Mouse (Mus musculus) kidney, postnatal 0 days (tissue): ENCODE data around the gene Prom2. TPM values are rescaled to one million over a fixed set of nuclear protein-coding genes. Genes with fewer than 3 reads are reported as not detected.

Source experiments
- ATAC-seq: fragments of 200-750 bp; cut with Nextera tagmentation; replicated peaks from 2 replicates; pipeline ENCODE4 v1.8.0; 2017; ENCODE audit warnings: low read depth, moderate number of reproducible peaks, moderate TSS enrichment, moderate library complexity; ENCODE audit not compliant: low FRiP score
- DNase-seq: peaks from one replicate; pipeline ENCODE4 v3.0.0-alpha.2; 2016; ENCODE audit warnings: low spot score
- H3K27ac ChIP-seq: fragments of 300-500 bp; sonication (generic); 2 replicates; pipeline ENCODE4 v1.5.1; 2014; ENCODE audit warnings: mild to moderate bottlenecking
- H3K27me3 ChIP-seq: fragments of 300-500 bp; sonication (generic); 2 replicates; pipeline ENCODE4 v1.6.1; 2014; ENCODE audit warnings: low read length, mixed read lengths; ENCODE audit not compliant: insufficient read depth
- H3K36me3 ChIP-seq: fragments of 300-500 bp; sonication (generic); 2 replicates; pipeline ENCODE4 v1.6.1; 2014; ENCODE audit warnings: low read length, mixed read lengths; ENCODE audit not compliant: insufficient read depth
- H3K4me1 ChIP-seq: fragments of 300-500 bp; sonication (generic); replicated peaks from 2 replicates; pipeline ENCODE4 v1.6.1; 2014; ENCODE audit warnings: antibody characterized with exemption, low read length, mixed read lengths; ENCODE audit not compliant: insufficient read depth
- H3K4me2 ChIP-seq: fragments of 300-500 bp; sonication (generic); 2 replicates; pipeline ENCODE4 v1.6.1; 2014; ENCODE audit warnings: mild to moderate bottlenecking, low read length, moderate library complexity, mixed read lengths
- H3K4me3 ChIP-seq: fragments of 300-500 bp; sonication (generic); replicated peaks from 2 replicates; pipeline ENCODE4 v1.5.1; 2014; ENCODE audit warnings: low read depth, low read length
- H3K9ac ChIP-seq: fragments of 300-500 bp; sonication (generic); 2 replicates; pipeline ENCODE4 v1.6.1; 2014; ENCODE audit warnings: low read depth, low read length
- H3K9me3 ChIP-seq: fragments of 300-500 bp; sonication (generic); replicated peaks from 2 replicates; pipeline ENCODE4 v1.6.1; 2016; ENCODE audit warnings: low read length, inconsistent platforms, mixed read lengths
- CTCF ChIP-seq: IDR thresholded peaks from 2 replicates; pipeline ENCODE4 v1.5.1; 2016; ENCODE audit warnings: antibody characterized with exemption, low read depth, mild to moderate bottlenecking, moderate library complexity
- WGBS: fragments of 180-500 bp; shearing (Covaris S2); extraction: QIAGEN DNeasy Blood & Tissue Kit; methylation state at CpG from one replicate; pipeline ENCODE4 v1.1.7; 2014; 5-methylcytosine and 5-hydroxymethylcytosine counted together
- polyA plus RNA-seq: library from polyadenylated mRNA; unstranded; fragments of >200 nt; fragmentation: Nextera tagmentation; extraction: Ambion mirVana; gene quantifications from 2 replicates; pipeline ENCODE4 v1.2.1, GENCODE M21; 2015

Prom2 gene
- polyA plus RNA-seq, 1 experiment from 2014 or later, result 2.4 TPM

DNA sequence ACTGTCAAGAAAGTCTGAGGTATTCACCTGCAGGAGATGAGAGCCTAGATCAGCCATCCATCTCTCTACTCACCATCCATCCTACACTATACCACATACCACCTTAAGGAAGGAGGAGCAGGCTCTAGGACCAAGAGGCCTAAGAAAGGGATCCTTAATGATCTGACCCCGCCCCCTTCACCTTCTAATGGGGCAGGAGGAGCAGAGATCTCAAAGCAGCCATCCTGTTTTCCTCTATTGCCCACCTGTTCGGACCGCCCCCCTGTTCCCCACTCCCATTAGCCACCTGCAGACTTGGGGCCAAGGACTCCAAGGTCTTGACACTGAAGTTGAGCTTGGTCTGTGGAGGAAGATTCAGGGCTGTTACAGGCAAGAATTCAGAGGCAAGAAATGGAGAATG is 10.8 kb downstream of the Prom2 start:
- no peak for TF ChIP-seq CTCF
- no peak for ATAC-seq
- H3K4me3 ChIP-seq, result no peak overlapping the region
- no peak overlapping the region for H3K27ac ChIP-seq
- H3K9ac ChIP-seq, result no peak overlapping the region
- H3K9me3 ChIP-seq, result no peaks in the 10 kb centered on the region
- 58% methylated on average over 3 of the region's 3 CpGs for WGBS
- no peaks in the 10 kb centered on the region for H3K36me3 ChIP-seq
- no peaks in the 10 kb centered on the region for H3K4me1 ChIP-seq
- no peak overlapping the region for H3K4me2 ChIP-seq
- no peak for DNase-seq
- H3K27me3 ChIP-seq, result no peaks in the 10 kb centered on the region

DNA sequence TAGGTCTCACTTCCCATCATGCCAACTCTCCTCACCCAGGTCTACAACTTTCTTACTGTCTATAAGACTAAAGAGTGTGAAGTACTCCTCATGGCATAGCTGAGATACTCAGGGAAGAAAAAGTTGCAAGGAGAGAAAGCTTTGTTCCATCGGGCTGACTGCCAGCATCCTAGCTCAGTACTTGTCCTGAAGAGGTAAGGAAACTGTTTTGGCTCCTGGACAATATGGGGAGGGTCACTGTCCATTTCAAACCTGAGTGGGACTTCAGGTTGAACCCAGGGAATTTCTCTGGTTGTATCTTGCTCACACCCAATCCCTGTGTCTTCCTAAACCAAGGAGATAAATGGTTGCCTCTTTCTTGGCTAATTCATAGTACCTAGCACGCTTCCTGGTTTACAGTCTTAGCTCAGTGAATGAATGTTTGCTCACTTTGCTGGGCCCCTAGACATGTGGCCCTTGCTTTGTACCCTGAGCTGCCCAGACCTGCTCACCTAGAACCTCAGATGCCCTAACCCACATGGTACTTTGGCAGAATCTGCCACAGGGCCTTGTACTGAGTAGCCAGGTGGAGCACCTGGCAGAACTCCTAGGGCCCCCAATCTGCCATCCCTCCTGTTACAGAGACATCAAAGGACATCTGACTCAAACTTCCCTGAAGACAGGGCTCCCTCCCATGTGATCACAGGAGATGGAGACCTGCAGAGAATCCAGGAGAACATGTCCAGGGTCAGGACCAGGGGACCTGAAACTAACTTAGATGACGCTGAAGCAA is 16.1 kb downstream of the Prom2 start:
- Histone ChIP-seq H3K27ac (no peak overlapping the region), H3K4me2 (no peak overlapping the region), H3K9me3 (no peaks in the 10 kb centered on the region), H3K9ac (no peak overlapping the region), H3K27me3 (no peaks in the 10 kb centered on the region), H3K4me1 (peaks cover 14% of the 10 kb centered on the region), H3K36me3 (no peaks in the 10 kb centered on the region), H3K4me3 (no peak overlapping the region)
- no peak for DNase-seq
- 76% methylated on average over 3 of the region's 3 CpGs for WGBS
- TF ChIP-seq CTCF, result no peak
- ATAC-seq, result no peak

GRCm38 (mm10) chr2:127523950-127524729 is 17.1 kb downstream of the Prom2 start:
- 50% methylated on average over 7 of the region's 7 CpGs for WGBS
- DNase-seq, result peak; percentile 35
- H3K27ac ChIP-seq, result no peak overlapping the region

GRCm38 (mm10) chr2:127522006-127522441 is 19.2 kb downstream of the Prom2 start, which contains the start of gene Kcnip3:
Gene Kcnip3 (minus strand): TSS chr2:127522094.
- peak; percentile 59 for DNase-seq
- H3K4me2 ChIP-seq, result peak within 1 kb of the TSS; percentile 48
- no peak within 1 kb of the TSS for H3K27ac ChIP-seq
- no peaks in the 10 kb centered on the region for H3K27me3 ChIP-seq
- no peak within 1 kb of the TSS for H3K9ac ChIP-seq
- TF ChIP-seq CTCF, result no peak
- peak within 1 kb of the TSS; percentile 7 for H3K4me3 ChIP-seq
- ATAC-seq, result peak; percentile 67
- H3K4me1 ChIP-seq, result peaks cover 14% of the 10 kb centered on the region
- H3K9me3 ChIP-seq, result no peaks in the 10 kb centered on the region
- no peaks in the 10 kb centered on the region for H3K36me3 ChIP-seq
- 3% methylated on average over 10 of the region's 10 CpGs for WGBS

More at GRCm38 (mm10) chr2:127523950-127524729, 17.1 kb downstream of the Prom2 start:
- Histone ChIP-seq H3K36me3 (no peaks in the 10 kb centered on the region), H3K9me3 (no peaks in the 10 kb centered on the region), H3K27me3 (no peaks in the 10 kb centered on the region), H3K4me1 (peaks cover 14% of the 10 kb centered on the region), H3K4me2 (no peak overlapping the region), H3K4me3 (no peak overlapping the region), H3K9ac (no peak overlapping the region)
- no peak for ATAC-seq
- no peak for TF ChIP-seq CTCF

GRCm38 (mm10) chr2:127521172-127522005 is 19.9 kb downstream of the Prom2 start:
- WGBS, result 2% methylated on average over 18 of the region's 18 CpGs
- no peaks in the 10 kb centered on the region for H3K27me3 ChIP-seq
- peak; percentile 44; the same call in 1 of the 2 replicates for ATAC-seq
- DNase-seq, result peak; percentile 65
- no peaks in the 10 kb centered on the region for H3K36me3 ChIP-seq
- H3K4me2 ChIP-seq, result peak overlapping the region; percentile 48
- H3K9me3 ChIP-seq, result no peaks in the 10 kb centered on the region
- peak overlapping the region; percentile 7 for H3K4me3 ChIP-seq
- no peak overlapping the region for H3K9ac ChIP-seq
- peaks cover 14% of the 10 kb centered on the region for H3K4me1 ChIP-seq
- no peak for TF ChIP-seq CTCF
- no peak overlapping the region for H3K27ac ChIP-seq

DNA sequence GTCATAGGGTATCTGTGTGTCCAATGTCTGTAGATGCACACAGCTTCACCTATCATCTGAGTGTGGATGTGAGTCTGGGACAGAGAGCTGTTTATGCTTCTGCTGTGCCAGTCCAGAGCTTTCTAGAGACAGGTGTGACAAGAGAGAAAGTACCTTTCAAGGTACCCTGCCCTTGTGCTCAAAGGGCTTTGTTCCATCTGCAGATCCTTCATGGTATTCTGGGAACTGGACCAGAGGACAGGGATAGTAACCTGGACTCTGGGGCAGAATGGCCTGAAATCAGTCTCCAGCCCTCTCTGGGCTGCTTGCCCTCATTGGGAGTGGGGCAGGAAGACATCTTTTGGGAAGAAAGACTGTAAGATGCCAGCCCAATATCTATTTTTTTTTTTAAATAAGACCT is 21.1 kb downstream of the Prom2 start:
- H3K9me3 ChIP-seq, result no peaks in the 10 kb centered on the region
- H3K27me3 ChIP-seq, result no peaks in the 10 kb centered on the region
- TF ChIP-seq CTCF, result no peak
- H3K9ac ChIP-seq, result no peak overlapping the region
- H3K4me2 ChIP-seq, result peak overlapping the region; percentile 48; the same call in 1 of the 2 replicates
- H3K4me3 ChIP-seq, result no peak overlapping the region
- DNase-seq (no peak), ATAC-seq (no peak)
- no peaks in the 10 kb centered on the region for H3K36me3 ChIP-seq
- no peak overlapping the region for H3K27ac ChIP-seq
- peaks cover 14% of the 10 kb centered on the region for H3K4me1 ChIP-seq
